Mouse (Mus musculus) kidney, adult 2 months (tissue): ENCODE measurements around the gene Ror1.

Experiments used
- CTCF ChIP-seq: fragments of 200-500 bp; conservative IDR thresholded peaks from 2 replicates; pipeline ENCODE4 v1.5.1; 2011; ENCODE audit warnings: low read depth, mild to moderate bottlenecking, control low read depth, low read length, moderate library complexity, mixed read lengths; ENCODE audit not compliant: insufficient read depth, insufficient read length
- POLR2A ChIP-seq: fragments of 200-500 bp; IDR thresholded peaks from one replicate; pipeline ENCODE4 v1.6.1; 2011; ENCODE audit warnings: low read depth, low read length, control low read depth

DNA sequence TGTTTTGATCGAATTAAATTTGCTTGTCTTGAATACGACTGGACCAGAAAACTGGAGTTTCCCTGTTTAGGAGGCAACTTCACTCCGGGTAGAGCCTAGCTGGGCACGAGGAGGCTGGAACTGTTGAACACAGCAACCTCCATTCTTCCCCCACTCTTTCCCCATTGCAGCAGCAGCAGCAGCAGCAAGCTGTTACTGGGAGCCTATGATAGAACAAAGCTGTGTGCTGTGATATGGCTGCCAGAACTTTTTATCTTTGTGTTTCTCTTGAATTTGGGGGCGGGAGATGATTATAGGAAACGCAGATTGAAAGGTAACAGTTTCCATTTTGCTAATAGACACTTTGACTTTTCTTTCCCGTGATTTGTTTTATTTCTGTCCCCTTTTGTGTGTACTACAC lies 70.2 kb downstream of the Ror1 start:
- no peak for TF ChIP-seq POLR2A
- no peak for TF ChIP-seq CTCF
